Mouse (Mus musculus) megakaryocyte, embryonic 14.5 days (primary cell): ENCODE measurements around the gene Terb2.

Experiments
- FLI1 ChIP-seq: IDR thresholded peaks from 2 replicates; pipeline ENCODE4 v1.6.1; 2012; ENCODE audit warnings: low read length, inconsistent platforms, mixed read lengths
- GATA1 ChIP-seq: IDR thresholded peaks from 3 replicates; pipeline ENCODE4 v1.6.1; 2012; ENCODE audit warnings: mixed read lengths, low read length, inconsistent platforms, borderline replicate concordance

- no peak for TF ChIP-seq GATA1
- TF ChIP-seq FLI1, result no peak
Measured at GRCm38 (mm10) chr2:122255997-122256396, 69.9 kb downstream of the Terb2 start.
